Mouse (Mus musculus) ES-Bruce4 (cell line): Measurements from ENCODE around the gene March1.

Source experiments
- CTCF ChIP-seq: IDR thresholded peaks from one replicate; pipeline ENCODE4 v1.8.1; 2011; ENCODE audit warnings: low read depth, low read length
- EP300 ChIP-seq: IDR thresholded peaks from 2 replicates; pipeline ENCODE4 v1.6.1; 2011; ENCODE audit warnings: low read depth, low read length; ENCODE audit not compliant: insufficient read depth
- POLR2A ChIP-seq: IDR thresholded peaks from one replicate; pipeline ENCODE4 v1.8.1; 2011; ENCODE audit warnings: low read length; ENCODE audit not compliant: insufficient read depth

GRCm38 (mm10) chr8:65976905-65977304 lies 359.2 kb downstream of the March1 start:
- TF ChIP-seq CTCF (no peak), POLR2A (no peak), EP300 (no peak)
